Mouse (Mus musculus) limb, embryonic 15.5 days (tissue): ENCODE measurements around the gene Mrpl17. TPM values are rescaled to one million over a fixed set of nuclear protein-coding genes. Genes with fewer than 3 reads are reported as not detected.
A peak's percentile ranks its signal among the peaks of the same experiment; 100 is the strongest.
"Not testable (repeated sequence)": the region's sequence is repeated elsewhere in the genome, so short reads cannot be mapped to it uniquely, and the experiment has no call there.

Source experiments
- ATAC-seq: fragments of 200-750 bp; cut with Nextera tagmentation; 2 replicates; pipeline ENCODE4 v1.8.0; 2017; ENCODE audit warnings: low read depth, moderate TSS enrichment; ENCODE audit not compliant: insufficient number of reproducible peaks, low FRiP score, low TSS enrichment
- H3K27ac ChIP-seq: fragments of 300-500 bp; sonication (generic); 2 replicates; pipeline ENCODE4 v1.5.1; 2015; ENCODE audit warnings: moderate library complexity, mild to moderate bottlenecking, inconsistent platforms
- H3K27me3 ChIP-seq: fragments of 300-500 bp; sonication (generic); 2 replicates; pipeline ENCODE4 v1.6.1; 2015; ENCODE audit warnings: inconsistent platforms
- H3K36me3 ChIP-seq: fragments of 300-500 bp; sonication (generic); 2 replicates; pipeline ENCODE4 v1.6.1; 2015; ENCODE audit warnings: inconsistent platforms
- H3K4me1 ChIP-seq: fragments of 300-500 bp; sonication (generic); 2 replicates; pipeline ENCODE4 v1.6.1; 2015; ENCODE audit warnings: inconsistent platforms
- H3K4me2 ChIP-seq: fragments of 300-500 bp; sonication (generic); 2 replicates; pipeline ENCODE4 v1.6.1; 2015; ENCODE audit warnings: mild to moderate bottlenecking, inconsistent platforms
- H3K4me3 ChIP-seq: fragments of 300-500 bp; sonication (generic); 2 replicates; pipeline ENCODE4 v1.5.1; 2015; ENCODE audit warnings: mild to moderate bottlenecking, inconsistent platforms
- H3K9ac ChIP-seq: fragments of 300-500 bp; sonication (generic); 2 replicates; pipeline ENCODE4 v1.6.1; 2015; ENCODE audit warnings: inconsistent platforms
- H3K9me3 ChIP-seq: fragments of 300-500 bp; sonication (generic); 2 replicates; pipeline ENCODE4 v1.6.1; 2016; ENCODE audit warnings: inconsistent platforms
- WGBS: fragments of 180-500 bp; shearing (Covaris S2); methylation state at CpG from one replicate; pipeline ENCODE4 v1.1.7; 2015; 5-methylcytosine and 5-hydroxymethylcytosine counted together
- polyA plus RNA-seq: library from polyadenylated mRNA; unstranded; fragments of >200 nt; fragmentation: Nextera tagmentation; extraction: Ambion mirVana; gene quantifications from 2 replicates; pipeline ENCODE4 v1.2.1, GENCODE M21; 2015

Gene Mrpl17
- polyA plus RNA-seq: 329 and 341 TPM in 2 replicates

DNA sequence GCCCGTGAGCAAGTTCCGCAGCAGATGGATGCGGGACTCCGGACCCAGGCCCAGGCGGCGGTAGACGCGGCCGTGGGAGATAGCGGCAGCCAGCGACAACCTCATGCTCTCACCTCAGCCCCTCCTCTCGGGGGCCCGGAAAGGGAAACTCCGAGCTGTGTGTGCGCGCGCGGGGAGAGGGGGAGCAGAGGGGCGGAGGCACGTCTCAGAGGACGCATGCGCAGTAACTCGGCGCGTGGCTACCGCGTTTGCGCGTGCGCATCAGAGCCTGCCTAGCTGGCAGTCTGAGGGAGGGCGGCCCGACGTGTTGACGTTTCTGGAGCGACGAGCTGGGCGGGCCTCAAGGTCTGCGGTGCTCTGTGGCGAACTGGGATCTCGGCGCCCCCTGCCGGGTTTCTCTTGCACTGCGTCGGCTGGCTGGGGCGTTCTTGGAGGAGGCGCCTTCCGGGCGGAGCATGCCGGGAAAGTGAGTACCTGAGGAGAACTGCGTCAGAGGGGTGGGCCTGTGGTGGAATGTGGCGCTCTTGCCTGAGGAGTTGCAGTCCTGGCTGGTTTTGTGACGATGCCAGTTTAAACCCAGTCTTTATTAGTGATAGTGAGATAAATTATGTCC, at the start of gene Mrpl17:
Mrpl17 (minus strand) TSS at position 223 of the 613 bp plus-strand sequence.
- Histone ChIP-seq H3K4me2 (peak within 1 kb of the TSS; percentile 51), H3K27me3 (no peaks in the 10 kb centered on the region), H3K9me3 (no peaks in the 10 kb centered on the region), H3K36me3 (peaks cover 26% of the 10 kb centered on the region), H3K9ac (peak within 1 kb of the TSS; percentile 84), H3K27ac (peak within 1 kb of the TSS; percentile 91), H3K4me1 (peaks cover 5% of the 10 kb centered on the region), H3K4me3 (peak within 1 kb of the TSS; percentile 67)
- under 1% methylated on average over 51 of the region's 52 CpGs for WGBS
- ATAC-seq: peak; percentile 98

- H3K9me3 ChIP-seq, H3K27me3 ChIP-seq, H3K36me3 ChIP-seq, H3K4me3 ChIP-seq, H3K27ac ChIP-seq, H3K9ac ChIP-seq, ATAC-seq, H3K4me2 ChIP-seq, H3K4me1 ChIP-seq: not testable (repeated sequence)
- no CpG with 5 or more reads among the region's 2 CpGs for WGBS
Observed at GRCm38 (mm10) chr7:105855718-105856560, 45.0 kb upstream of the Mrpl17 start.

DNA sequence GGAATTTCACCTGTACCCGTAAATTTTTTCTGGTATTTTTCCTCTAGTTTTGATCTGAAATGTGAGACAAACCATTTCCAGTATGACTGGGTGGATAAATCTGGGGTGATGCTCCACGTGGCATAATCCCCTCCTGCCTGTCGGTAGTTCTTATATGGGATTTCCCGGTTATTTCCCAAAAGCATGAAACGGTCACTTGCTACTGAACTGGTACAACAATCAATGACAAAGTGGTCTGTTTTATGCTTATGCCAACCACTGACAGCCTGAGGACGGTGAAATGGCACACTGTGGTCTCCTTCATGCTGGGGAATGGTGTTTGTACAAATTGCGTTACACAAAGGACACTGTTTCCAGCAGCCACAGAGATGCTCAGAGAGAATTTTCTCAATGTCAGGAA, 13.4 kb upstream of the Mrpl17 start:
- Histone ChIP-seq H3K9ac (no peak overlapping the region), H3K9me3 (no peaks in the 10 kb centered on the region), H3K4me2 (no peak overlapping the region), H3K27ac (no peak overlapping the region), H3K36me3 (no peaks in the 10 kb centered on the region), H3K27me3 (no peaks in the 10 kb centered on the region), H3K4me3 (no peak overlapping the region), H3K4me1 (no peaks in the 10 kb centered on the region)
- 75% methylated on average over 7 of the region's 7 CpGs for whole genome bisulfite sequencing
- ATAC-seq: no peak

DNA sequence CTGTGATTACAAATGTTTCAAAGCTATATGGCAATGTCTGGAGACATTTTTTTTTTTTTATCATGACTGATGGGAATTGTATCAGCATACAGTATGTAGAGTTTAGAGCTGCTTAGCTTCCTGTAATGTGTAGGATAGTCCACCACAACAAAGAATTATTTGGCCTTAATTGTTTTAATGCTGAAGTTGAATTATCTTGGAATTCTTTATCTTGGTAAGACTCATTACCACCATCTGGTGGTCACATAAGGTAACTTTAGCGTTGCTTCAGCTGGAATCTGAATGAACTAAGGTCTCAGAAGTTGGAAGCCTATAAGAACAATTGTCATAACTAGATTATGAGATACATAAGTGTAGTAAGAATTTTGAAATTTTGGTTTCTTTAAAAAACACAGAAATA, 7.6 kb upstream of the Mrpl17 start:
- Histone ChIP-seq H3K27me3 (no peaks in the 10 kb centered on the region), H3K9me3 (no peaks in the 10 kb centered on the region), H3K4me1 (no peaks in the 10 kb centered on the region), H3K9ac (no peak overlapping the region), H3K27ac (no peak overlapping the region), H3K4me2 (no peak overlapping the region), H3K36me3 (no peaks in the 10 kb centered on the region), H3K4me3 (no peak overlapping the region)
- ATAC-seq: no peak
- 2% methylated on average over 1 of the region's 1 CpGs for WGBS

- no peak overlapping the region for H3K4me2 ChIP-seq
- no peak overlapping the region for H3K27ac ChIP-seq
- H3K36me3 ChIP-seq: no peaks in the 10 kb centered on the region
- no peak for ATAC-seq
- no peak overlapping the region for H3K4me3 ChIP-seq
- no peak overlapping the region for H3K9ac ChIP-seq
- no peaks in the 10 kb centered on the region for H3K27me3 ChIP-seq
- no peaks in the 10 kb centered on the region for H3K9me3 ChIP-seq
- H3K4me1 ChIP-seq: no peaks in the 10 kb centered on the region
Observed at GRCm38 (mm10) chr7:105816736-105817135, 5.8 kb upstream of the Mrpl17 start.

DNA sequence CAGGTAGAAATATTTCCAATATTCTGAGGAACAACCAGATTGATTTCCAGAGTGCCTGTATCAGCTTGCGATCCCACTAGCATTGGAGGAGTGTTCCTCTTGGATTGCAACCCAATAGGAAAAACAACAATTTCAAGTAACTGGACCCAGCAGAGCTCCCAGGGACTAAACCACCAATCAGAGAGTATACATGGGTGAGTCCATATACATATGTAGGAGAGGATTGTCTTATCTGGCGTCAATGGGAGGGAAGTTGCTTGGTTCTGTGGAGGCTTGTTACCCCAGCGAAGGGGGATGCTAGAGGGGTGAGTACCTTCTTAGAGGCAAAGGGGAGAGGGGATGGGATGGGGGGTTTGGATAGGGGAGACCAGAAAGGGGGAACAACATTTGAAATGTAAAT, 2.4 kb upstream of the Mrpl17 start:
- ATAC-seq: no peak
- WGBS: 86% methylated on average over 3 of the region's 3 CpGs
- no peak overlapping the region for H3K9ac ChIP-seq

DNA sequence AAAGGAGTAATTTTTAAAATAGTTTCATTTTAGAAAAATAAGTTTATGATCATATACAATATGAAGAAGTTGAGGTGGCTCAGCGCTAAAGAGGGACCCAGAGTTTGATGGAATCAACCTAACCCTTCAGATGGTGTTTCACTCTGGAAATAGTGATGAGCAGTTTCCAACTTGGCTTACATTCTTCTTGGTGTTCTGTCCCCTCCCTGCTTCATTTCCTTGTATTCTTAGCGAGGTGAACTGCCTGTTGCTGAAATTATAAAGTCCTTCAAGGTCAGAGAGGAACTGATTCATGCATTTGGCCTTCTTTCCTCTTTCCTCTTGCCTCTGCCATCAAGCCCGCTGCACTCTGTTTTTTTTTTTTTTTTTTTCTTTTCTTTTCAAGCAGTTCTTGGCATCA, 1.7 kb upstream of the Mrpl17 start:
- Histone ChIP-seq H3K9me3 (no peaks in the 10 kb centered on the region), H3K27me3 (no peaks in the 10 kb centered on the region), H3K4me2 (no peak overlapping the region), H3K4me1 (peaks cover 5% of the 10 kb centered on the region), H3K27ac (no peak overlapping the region), H3K9ac (no peak overlapping the region), H3K4me3 (no peak overlapping the region), H3K36me3 (peaks cover 22% of the 10 kb centered on the region)
- WGBS: 80% methylated on average over 3 of the region's 3 CpGs
- no peak for ATAC-seq

More for the DNA sequence above, 2.4 kb upstream of the Mrpl17 start:
- Histone ChIP-seq H3K36me3 (peaks cover 15% of the 10 kb centered on the region), H3K4me2 (no peak overlapping the region), H3K4me1 (peaks cover 5% of the 10 kb centered on the region), H3K4me3 (no peak overlapping the region), H3K9me3 (no peaks in the 10 kb centered on the region), H3K27ac (no peak overlapping the region), H3K27me3 (no peaks in the 10 kb centered on the region)

DNA sequence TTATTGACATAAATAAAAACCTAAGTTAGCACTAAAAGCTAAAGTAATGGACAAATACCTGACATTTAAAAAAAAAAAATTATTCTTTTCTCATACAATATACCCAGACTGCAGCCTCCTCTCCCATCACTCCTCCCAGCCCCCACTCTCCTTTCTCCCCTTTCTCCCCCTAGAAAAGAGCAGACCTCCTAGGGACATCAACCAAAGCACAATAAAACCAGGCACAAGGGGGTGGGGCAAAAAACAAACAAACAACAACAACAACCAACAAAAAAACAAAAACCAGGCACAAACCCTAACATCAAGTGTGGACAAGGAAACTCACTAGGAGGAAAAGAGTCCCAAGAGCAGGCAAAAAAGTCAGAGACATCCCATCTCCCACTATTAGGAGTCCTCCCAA, 617 bp upstream of the Mrpl17 start:
- Histone ChIP-seq H3K9me3 (no peaks in the 10 kb centered on the region), H3K9ac (no peak overlapping the region), H3K4me1 (peaks cover 5% of the 10 kb centered on the region), H3K4me2 (peak overlapping the region; percentile 51), H3K4me3 (peak overlapping the region; percentile 67), H3K27ac (no peak overlapping the region), H3K36me3 (peaks cover 26% of the 10 kb centered on the region), H3K27me3 (no peaks in the 10 kb centered on the region)
- no peak for ATAC-seq

DNA sequence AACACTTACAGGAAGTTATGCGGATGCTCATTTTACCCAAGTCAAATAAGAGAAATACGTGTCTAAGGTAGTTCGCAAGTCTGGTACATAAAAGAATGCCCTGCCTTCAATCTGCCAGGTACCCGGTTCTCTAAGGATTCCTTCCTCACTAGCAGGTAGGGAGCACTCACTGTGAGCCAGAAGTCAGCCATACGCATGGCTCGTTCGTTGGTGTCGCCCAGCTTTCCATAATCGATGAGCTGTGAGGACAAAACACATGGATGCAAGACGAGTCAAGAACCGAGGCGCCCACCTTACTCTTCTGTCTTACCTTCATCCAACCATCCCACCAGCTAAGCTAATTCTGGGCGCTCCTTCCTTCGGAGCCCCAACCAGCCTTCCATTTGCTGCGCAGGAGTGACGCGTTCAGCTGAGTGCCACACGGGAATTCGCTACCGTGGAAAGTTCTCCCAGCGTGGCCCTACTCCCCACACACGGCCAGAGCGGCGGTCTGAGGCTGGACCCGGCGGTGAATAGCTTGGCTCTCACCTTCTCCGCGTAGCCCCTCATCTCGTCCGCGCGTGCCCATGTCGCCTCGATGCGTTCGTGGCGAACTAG, 521 bp downstream of the Mrpl17 start:
- Histone ChIP-seq H3K27me3 (no peaks in the 10 kb centered on the region), H3K27ac (peak overlapping the region; percentile 91), H3K4me3 (peak overlapping the region; percentile 67), H3K4me1 (peaks cover 5% of the 10 kb centered on the region), H3K4me2 (peak overlapping the region; percentile 51), H3K9me3 (no peaks in the 10 kb centered on the region), H3K36me3 (peaks cover 26% of the 10 kb centered on the region), H3K9ac (peak overlapping the region; percentile 84)
- ATAC-seq: peak; percentile 53; the same call in 1 of the 2 replicates
- WGBS: 2% methylated on average over 37 of the region's 37 CpGs

GRCm38 (mm10) chr7:105809836-105810235, 1.1 kb downstream of the Mrpl17 start:
- H3K27me3 ChIP-seq: no peaks in the 10 kb centered on the region
- no peaks in the 10 kb centered on the region for H3K9me3 ChIP-seq
- H3K4me1 ChIP-seq: peaks cover 5% of the 10 kb centered on the region
- H3K4me2 ChIP-seq: peak overlapping the region; percentile 51
- H3K36me3 ChIP-seq: peaks cover 26% of the 10 kb centered on the region
- ATAC-seq: no peak
- peak overlapping the region; percentile 67 for H3K4me3 ChIP-seq
- WGBS: 83% methylated on average over 7 of the region's 7 CpGs
- H3K27ac ChIP-seq: peak overlapping the region; percentile 91; the same call in 1 of the 2 replicates
- peak overlapping the region; percentile 84; the same call in 1 of the 2 replicates for H3K9ac ChIP-seq

- no peaks in the 10 kb centered on the region for H3K9me3 ChIP-seq
- peaks cover 5% of the 10 kb centered on the region for H3K4me1 ChIP-seq
- H3K4me2 ChIP-seq: no peak overlapping the region
- H3K36me3 ChIP-seq: peaks cover 26% of the 10 kb centered on the region
- H3K4me3 ChIP-seq: no peak overlapping the region
- no peak overlapping the region; the same call in 1 of the 2 replicates for H3K27ac ChIP-seq
- ATAC-seq: no peak
- WGBS: 98% methylated on average over 1 of the region's 1 CpGs
- no peak overlapping the region for H3K9ac ChIP-seq
- H3K27me3 ChIP-seq: no peaks in the 10 kb centered on the region
Observed at GRCm38 (mm10) chr7:105808385-105808784, 2.5 kb downstream of the Mrpl17 start.

GRCm38 (mm10) chr7:105806716-105807115, 4.2 kb downstream of the Mrpl17 start:
- WGBS: 53% methylated on average over 2 of the region's 2 CpGs
- Histone ChIP-seq H3K9ac (no peak overlapping the region), H3K27ac (no peak overlapping the region), H3K36me3 (peaks cover 26% of the 10 kb centered on the region), H3K9me3 (no peaks in the 10 kb centered on the region), H3K4me3 (no peak overlapping the region), H3K4me1 (peaks cover 5% of the 10 kb centered on the region), H3K27me3 (no peaks in the 10 kb centered on the region), H3K4me2 (no peak overlapping the region)
- no peak for ATAC-seq
